Mouse (Mus musculus): ENCODE data around the gene Sept4.

Gene Sept4

DNA sequence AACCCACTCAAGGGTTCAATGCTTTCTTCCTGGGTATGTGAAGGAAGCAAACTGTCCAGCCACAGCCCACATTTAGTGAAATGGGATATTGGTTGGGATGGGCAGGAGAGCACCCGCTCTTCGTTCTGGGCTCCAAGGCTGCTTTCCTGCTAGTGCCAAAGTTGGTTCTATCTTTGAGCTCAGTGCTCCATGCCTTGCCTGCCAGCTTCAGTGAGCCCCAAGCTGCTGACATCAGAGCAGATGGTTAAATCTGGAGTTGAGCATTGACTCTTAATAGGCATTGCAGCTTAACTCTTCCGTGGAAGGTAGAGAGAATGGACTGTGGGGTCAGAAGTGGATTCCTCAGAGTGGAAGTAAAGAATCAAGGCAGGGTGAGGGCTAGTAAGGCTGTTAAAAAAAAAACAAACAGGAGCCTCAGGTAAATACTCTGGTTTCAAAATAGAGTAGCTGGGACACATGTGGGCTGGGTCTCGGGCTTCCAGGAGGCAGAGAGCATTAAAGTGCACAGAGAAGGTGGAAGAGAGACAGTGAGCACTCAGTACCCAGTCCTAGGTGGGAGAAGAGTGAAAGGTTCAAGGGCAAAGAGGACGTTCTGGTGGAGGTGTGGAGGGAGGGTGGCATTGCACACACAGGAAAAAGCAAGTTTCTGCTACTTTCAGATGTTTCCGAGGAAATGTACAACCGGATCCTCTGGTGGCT lies at the start of gene Sept4:
Gene Sept4, plus strand, starts transcription at position 649 of the 699 bp plus-strand sequence.
- no peak for DNase-seq (ENCODE audit: low read depth in 1 of 2, low spot score in 2 of 2)

DNA sequence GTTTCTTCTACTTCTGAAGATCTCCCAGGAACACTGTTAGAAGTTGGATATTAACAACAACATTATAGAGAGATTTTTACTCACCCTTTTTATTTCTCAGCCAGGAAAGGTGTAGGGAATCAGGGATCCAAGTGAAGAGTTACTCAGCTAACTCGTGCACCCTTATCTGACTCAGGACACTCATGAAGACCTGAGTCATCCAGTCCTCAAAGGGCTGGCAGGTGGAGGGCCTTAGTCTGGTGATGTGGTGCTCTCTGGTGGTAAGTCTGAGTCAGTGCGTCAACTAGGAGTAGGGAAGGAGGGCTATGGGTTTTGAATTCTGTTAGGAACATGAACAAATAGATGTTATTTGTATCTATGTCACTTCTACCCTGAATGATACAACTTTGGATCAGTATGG lies 49.4 kb upstream of the Sept4 start:
- no peak for DNase-seq (ENCODE audit: low read depth in 1 of 2, low spot score in 2 of 2)

DNA sequence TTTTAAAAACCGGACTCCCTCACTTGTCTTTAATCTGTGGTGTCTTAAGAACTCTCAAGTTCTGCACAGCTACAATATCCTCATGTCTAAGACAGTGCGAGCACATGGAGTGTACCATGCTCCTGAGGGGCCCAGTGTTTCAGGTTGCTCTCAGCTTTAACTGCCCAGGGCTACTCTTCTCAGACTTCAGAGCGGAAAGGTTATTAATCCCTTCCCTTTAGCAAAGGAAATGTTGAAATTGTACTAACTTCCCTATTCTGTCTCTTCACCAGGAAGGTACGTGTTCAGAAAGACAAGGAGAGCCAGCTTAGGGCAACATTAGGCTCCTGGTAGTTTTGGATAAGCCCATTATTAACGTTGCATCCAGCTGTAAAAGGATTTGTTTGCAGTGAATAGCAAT lies 45.2 kb upstream of the Sept4 start:
- no peak for DNase-seq (ENCODE audit: low read depth in 1 of 2, low spot score in 2 of 2)

DNA sequence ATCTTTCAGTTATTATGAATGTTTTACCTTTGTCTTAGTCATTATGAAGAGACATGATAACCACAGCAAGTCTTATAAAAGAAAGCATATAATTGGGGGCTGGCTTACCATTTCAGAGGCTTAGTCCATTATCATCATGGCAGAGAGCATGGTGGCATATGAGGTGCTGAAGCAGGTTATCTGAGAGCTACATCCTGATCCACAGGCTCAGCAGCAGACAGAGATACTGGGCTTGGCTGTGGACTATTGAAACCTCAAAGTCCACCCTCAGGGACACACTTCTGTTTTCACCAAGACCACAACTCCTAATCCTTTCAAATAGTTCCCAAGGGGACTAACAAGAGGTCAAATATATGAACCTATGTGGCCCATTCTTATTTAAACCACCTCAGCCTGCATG lies 44.7 kb upstream of the Sept4 start:
- no peak for DNase-seq (ENCODE audit: low read depth in 1 of 2, low spot score in 2 of 2)

DNA sequence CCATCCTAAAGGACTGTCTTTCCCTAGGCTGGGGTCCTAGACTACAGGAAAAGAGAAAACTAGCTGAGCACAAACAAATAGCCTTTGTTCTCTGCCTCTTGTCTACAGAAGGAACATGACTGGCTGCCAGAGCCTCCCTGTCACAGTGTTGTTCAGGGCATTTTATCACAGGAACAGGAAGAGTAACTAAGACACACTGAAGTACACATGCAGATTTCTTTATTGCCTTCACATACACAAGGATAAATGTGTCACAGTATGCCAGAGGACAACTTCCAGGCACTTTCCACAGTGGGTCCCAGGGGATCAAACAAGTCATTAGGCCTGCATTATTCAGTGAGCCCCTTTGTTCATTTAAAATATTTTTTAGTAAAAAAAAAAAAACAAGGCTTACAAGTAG lies 43.9 kb upstream of the Sept4 start:
- no peak for DNase-seq (ENCODE audit: low read depth in 1 of 2, low spot score in 2 of 2)

DNA sequence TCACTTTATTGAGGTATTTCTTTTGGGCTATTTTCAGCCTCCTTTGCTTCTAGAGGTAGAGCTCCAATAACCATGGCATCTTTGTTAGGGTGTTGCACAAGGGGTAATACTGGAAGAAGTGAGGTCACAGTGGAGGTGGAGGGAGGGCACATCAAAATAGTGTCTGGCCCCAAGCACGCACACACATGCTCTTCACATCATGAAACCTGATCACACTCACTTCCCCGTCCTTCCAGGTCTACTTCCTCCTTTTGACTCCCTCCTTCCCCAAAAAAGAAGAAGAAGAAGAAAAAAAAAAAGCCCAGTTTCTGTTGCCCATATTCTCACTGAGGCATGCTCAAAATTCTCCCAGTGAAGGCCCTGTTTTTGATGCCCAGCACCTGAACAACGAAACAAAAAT lies 41.3 kb upstream of the Sept4 start:
- peak; percentile 16 to 41 for DNase-seq (ENCODE audit: low read depth in 1 of 2, low spot score in 2 of 2)

DNA sequence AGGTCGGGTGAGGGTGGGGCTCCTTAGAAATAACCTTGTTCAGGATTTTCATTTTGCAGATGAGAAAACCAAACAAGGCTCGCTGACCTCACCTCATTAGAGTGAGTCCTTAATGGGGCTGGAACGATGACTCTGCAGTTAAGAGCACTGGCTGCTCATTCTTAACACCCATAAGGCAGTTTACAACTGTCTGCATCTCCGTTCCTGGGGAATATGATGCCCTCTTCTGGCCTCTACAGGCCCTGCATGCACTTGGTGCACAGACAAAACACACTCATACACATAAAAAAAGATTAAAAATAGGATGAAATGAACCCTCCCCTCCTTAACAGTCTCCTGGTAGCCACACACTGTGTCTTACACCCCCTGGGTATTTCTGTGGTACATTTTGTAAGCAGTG lies 40.7 kb upstream of the Sept4 start:
- no peak for DNase-seq (ENCODE audit: low read depth in 1 of 2, low spot score in 2 of 2)

DNA sequence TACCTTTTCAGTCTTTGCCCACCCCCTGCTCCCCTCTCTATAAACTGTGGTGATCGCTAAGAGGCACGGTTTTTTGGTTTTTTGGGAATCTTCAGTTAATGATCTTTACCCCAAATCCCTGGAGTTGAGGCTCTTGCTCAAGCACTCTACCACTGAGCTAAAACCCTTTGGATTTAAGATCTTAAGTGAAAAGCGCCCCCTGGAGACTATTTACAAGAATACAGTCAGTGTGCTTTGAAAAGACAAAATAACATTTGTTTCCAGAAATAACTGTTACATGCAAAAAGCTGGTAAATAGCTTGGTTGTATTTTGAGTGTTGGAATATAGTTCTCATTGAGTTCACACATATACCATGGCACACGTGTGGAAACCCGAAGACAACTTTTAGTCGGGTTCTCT lies 37.0 kb upstream of the Sept4 start:
- no peak for DNase-seq (ENCODE audit: low read depth in 1 of 2, low spot score in 2 of 2)

DNA sequence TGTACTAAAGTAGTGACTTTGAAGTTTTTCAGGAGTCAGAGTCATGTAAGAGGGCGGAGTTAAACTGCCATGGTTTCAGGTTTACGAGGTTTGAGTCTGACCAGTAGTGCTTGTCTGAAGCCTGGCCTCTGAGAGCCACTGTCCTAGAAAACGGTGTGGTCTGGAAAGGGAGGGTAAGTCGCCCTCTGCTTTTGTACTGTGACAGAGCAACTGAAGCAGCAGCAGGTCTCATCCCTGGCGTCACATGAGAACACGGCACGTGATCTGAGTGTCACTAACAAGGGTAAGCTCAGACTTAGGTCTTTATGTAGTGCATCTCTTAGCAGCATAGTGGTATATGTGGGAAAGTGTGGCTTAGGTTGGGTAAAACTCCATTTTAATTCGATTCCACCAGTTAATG lies 26.4 kb upstream of the Sept4 start:
- no peak for DNase-seq (ENCODE audit: low read depth in 1 of 2, low spot score in 2 of 2)

DNA sequence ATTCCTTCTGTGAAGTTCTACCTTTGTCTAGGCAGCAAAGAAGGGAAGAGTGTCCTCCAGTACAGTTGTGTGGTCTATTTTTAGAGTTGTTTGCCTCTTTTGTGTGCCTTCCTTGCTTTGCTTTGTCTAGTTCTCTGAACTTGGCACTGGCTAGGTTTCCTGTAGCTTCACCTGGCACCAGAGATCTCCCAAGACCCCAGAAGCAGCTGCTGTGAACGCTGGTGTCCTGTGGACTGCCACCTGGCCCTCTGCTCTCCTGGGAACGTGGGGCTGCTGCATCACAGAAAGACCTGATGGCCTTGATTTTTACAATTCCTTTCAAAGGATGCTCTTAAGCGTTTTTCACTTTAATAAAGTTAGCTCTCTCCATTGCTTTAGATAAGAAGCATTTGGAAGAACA lies 25.8 kb upstream of the Sept4 start:
- no peak for DNase-seq (ENCODE audit: low read depth in 1 of 2, low spot score in 2 of 2)

DNA sequence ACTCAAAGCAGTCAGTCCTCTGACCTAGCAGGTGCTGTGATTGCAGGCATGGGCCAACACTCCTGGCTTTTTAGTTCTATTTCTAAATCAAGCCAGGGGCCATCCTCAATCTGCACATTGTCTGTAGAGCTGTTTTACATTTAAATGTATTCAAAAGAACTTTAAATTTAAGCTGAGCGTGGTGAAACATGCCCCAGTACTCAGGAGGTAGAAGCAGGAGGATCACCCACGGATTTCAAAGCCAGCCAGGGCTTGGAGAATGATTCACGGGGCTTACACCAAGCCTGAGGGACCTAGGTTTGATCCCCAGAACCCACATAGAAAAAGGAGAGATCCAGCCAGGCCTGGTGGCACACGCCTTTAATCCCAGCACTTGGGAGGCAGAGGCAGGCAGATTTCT lies 15.4 kb upstream of the Sept4 start:
- DNase-seq (ENCODE audit: low read depth in 1 of 2, low spot score in 2 of 2), result no peak

DNA sequence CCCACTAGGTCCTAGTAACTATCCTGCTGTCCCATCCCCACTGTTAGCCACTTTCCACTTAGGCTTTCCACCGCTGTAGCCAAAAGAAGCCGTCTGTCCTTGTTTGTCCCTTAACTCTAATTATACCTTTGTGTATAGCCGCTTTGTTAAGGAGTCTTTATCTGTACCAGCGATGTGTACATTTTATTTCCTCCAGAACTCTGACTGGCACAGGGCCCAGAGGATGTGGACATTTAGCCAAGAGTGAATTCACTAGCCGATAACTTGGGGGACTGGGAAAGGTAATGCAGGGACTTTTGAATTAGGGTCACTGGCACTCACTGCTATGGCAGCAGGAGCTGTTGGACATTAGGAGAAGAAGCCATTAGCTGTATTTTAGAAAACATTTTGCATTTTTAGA lies 14.3 kb upstream of the Sept4 start:
- no peak for DNase-seq (ENCODE audit: low read depth in 1 of 2, low spot score in 2 of 2)

DNA sequence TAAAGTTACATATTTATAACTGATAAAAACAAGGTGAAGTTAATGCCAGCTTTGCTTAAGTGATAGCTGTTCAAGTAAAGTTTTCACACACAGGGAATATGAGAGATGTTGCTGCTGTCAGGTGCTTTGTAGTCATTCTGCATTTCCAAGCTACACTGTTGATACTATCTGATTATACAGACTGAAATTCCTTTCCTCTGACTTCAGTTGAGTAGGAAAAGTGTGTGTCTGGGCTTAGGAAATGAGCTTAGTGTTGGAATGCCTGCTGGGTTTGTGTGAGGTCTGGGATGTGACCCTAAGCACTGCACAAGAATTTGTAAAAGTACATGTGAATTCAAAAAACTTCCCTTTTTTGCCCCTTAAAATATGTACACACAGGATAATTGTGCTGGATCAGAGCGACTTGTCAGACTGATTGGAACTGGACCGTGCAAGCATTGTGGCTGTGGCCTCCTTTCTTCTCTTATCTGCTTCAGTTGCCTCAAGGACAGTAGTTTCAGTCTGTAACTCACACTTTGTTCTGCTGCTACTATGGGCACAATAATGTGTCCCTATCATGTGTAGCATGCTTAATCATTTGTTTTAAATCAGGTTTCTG lies 13.5 kb upstream of the Sept4 start:
- DNase-seq (ENCODE audit: low read depth in 1 of 2, low spot score in 2 of 2), result no peak

DNA sequence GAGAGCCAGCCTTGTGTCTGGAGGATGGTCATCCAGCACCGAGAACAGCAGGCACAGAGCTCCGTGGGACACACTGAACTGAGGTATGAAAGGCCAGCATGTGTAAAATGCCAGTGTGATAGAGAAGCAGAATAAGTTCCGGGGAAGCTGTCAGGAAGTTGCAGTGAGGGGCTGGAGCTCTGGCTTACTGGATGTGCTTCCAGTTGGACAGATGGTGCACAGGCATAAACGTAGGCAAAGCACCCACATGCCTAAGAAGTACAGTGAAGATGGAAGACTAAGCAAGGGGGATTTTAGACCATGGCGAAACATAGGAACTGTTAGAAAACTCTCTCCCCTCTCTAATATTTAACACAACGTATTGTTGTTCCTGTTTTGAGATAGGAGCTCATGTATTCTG lies 7.5 kb upstream of the Sept4 start:
- DNase-seq (ENCODE audit: low read depth in 1 of 2, low spot score in 2 of 2), result no peak

DNA sequence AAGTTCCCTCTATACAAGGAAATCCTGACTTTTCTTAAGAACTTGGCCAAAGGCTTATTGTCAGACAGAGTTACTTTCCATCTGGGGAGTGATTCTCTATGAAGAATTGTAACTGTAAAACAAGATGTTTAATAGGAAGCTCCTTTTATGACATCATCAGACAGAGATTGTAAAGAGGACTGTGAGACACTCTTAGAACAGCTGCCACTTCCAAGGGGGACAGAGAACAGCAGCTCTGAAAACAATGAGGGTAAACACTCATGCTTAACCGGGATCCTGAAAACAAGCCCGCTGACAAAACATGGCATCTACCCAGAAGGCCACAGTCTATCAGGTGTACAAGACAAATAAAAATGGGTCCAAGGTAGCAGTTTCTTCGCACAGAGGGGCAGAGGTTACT lies 2.2 kb upstream of the Sept4 start, which contains the start of gene Gm11492:
Gene Gm11492, plus strand, starts transcription at position 153 of the 400 bp plus-strand sequence.
- no peak for DNase-seq (ENCODE audit: low read depth in 1 of 2, low spot score in 2 of 2)

DNA sequence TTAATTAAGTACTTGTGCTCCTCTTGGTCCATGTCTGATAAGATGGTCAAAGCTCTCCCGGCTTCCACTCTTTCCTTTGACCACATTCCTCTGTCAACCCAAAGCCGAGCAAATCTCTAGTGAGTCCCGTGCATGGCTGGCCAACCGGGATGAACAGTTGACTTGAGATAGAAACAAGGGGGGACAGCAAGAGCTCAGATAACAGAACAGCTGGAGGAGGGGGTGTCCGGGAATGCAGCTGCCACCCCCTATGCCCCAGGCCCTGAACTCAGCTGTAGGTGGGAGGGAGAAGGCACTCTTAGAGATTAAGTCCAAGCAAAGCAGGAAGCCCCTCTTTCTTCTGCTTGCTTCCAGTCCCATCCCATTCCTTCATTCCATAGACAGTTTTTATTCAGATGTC lies 2.0 kb downstream of the Sept4 start:
- DNase-seq (ENCODE audit: low read depth in 1 of 2, low spot score in 2 of 2), result no peak

DNA sequence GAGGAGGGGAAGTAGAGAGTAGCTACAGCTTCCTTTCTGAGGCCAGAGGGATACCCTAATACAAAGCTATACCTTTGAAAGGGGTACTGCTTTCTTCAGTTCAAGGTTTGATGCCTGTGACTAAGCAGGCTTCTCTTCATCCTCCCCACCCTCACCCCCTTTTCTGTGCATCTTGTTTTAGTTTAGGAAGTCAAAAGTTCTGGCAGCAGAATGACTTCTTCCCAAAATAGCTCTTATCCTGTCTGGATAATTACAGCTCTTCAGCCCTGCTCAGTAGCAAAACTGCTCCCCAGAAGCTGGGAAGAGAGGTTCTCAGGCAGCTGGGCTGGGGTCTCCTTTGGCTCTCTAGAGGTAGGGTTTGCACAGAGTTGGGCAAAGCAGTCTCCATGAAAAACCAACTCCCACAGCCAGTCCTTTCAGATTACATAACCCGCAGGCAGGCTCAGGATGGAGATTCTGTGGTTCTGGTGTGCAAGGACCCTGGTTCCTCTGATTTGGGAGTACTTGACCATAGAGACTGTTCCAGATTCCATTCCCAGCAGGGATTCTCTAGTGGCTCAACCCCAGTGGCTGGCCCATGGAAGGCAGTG lies 2.8 kb downstream of the Sept4 start:
- DNase-seq (ENCODE audit: low read depth in 1 of 2, low spot score in 2 of 2), result no peak

DNA sequence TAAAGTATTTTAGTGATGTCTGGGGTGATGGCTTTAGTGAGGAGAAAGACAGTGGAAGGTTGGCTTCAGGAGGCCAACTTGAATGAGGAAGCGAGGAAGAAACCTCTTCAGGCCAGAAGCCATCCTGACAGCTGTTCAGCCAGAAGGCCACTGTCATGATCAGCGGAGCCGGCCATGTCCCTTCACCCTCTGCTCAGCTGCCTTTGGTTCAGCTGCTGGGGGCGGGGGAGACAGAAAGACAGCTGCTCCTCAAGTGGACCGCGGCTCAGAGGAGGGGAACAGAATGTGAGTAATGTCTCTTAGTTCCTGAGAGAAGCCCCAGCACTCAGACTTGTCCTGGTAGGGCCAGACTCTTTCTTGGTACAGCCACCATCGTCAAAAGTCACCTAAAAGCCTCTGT lies 5.0 kb downstream of the Sept4 start:
- no peak for DNase-seq (ENCODE audit: low read depth in 1 of 2, low spot score in 2 of 2)

DNA sequence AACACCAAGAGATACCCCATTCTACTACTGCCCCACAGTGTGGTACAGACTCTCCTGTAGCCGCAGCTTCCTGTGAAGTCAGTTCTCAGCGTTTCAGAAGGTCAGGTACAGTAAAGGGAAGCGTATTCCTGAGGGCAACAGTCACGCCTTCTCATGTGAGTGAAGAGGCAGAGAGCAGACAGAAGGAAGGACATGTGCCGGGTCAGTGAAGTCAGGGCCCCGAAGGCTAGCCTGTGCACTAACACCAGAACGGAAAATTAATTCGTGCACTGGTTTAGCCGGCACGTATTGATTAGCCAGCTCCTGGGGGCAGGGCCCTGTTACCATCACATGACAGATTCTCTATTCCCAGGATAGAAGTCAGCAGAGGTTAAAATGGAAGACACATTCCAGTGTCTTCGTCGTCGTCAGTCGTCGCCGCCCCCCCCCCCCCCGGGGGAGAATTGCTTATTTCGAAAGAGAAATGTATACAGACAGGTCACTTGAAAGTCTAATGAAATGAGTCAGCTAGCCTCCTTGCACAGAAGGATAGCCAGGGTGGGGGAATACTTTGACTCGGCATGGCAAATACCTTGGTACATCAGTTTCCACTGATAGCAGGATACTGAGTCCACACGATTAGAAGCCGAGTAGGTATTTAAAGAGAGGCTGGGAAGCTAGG lies 5.9 kb downstream of the Sept4 start:
- DNase-seq (ENCODE audit: low read depth in 1 of 2, low spot score in 2 of 2), result no peak

DNA sequence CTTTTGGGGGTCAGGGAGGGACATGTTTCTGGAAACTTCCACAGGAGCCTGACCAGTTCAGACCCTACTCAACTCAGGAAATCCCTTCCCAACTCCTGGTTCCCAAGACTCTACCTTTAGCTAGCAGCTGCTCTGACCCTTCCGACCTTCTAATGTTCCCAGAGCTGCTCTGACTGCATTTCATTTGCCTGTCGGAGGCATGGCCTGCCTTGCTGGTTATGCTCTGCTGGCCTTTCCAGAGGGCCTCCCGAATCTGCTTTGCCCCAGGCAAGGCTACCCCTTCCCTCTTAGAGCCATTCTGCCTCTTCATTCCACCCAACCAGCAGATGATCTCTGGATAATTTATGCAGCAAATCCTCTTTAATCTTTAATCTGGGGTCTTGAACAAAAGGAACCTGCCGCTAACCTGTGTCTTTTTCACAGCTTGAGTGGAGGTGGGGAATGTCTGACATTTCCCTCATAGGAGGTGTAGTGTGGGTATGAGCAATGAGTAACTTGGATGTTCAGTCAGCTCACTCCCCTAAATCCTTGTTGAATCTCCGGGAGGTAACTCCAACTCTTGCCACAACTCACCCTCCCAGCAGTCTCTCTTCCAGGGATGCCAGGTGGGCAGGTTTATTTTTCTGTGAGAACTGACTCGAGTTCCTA lies 9.0 kb downstream of the Sept4 start:
- DNase-seq (ENCODE audit: low read depth in 1 of 2, low spot score in 2 of 2), result no peak

DNA sequence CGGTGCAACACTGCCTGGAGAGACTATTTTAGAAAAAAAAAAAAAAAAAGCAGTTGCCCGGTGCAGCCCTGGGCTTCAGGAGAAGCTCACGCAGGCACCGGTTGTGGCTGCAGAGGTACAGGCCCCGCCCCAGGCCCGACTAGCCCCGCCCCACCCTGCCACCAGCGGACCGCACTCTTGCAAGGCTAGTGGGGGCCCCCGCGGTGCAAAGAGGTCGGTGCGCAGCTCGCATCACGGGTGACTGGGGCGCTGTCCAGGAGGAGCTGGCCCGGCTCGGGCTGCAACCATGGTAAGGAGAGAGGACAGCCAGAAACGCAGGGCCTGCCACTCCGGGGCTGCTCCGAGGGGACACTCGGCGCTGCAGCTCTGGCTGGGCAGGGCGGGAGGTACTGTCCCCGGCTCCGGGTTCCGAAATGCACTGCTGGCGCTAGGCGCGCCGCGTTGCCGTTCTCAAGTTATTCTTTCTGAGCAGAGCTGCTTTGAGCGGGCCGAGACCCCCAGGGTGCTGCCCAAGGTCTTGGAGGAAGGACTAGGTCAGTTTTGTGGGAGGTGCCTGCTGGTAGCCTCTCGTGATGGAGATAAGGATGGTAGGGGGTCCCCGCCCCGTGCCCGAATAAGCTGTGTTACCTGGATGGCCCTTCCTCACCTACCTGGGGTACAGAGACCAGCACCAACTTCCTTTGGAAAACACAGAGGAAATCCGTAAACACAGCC lies 9.7 kb downstream of the Sept4 start:
- DNase-seq (ENCODE audit: low read depth in 1 of 2, low spot score in 2 of 2), result no peak
